Mouse (Mus musculus) embryonic facial prominence, embryonic 11.5 days (tissue): ENCODE measurements around the gene Adgrg5. TPM values are rescaled to one million over a fixed set of nuclear protein-coding genes. Genes with fewer than 3 reads are reported as not detected.

Source experiments
- ATAC-seq: fragments of 200-750 bp; cut with Nextera tagmentation; replicated peaks from 2 replicates; pipeline ENCODE4 v1.8.0; 2017; ENCODE audit warnings: low read depth; ENCODE audit not compliant: insufficient number of reproducible peaks, low FRiP score, low TSS enrichment
- DNase-seq: peaks from one replicate; pipeline ENCODE4 v3.0.0-alpha.2; 2015; ENCODE audit warnings: low spot score
- H3K27ac ChIP-seq: fragments of 300-500 bp; sonication (generic); replicated peaks from 2 replicates; pipeline ENCODE4 v1.5.1; 2014; ENCODE audit warnings: mild to moderate bottlenecking, low read depth, low read length, control low read depth
- H3K27me3 ChIP-seq: fragments of 300-500 bp; sonication (generic); 2 replicates; pipeline ENCODE4 v1.6.1; 2014; ENCODE audit warnings: mild to moderate bottlenecking, low read length, moderate library complexity, mixed read lengths; ENCODE audit not compliant: control insufficient read depth, insufficient read depth
- H3K36me3 ChIP-seq: fragments of 300-500 bp; sonication (generic); replicated peaks from 2 replicates; pipeline ENCODE4 v1.6.1; 2014; ENCODE audit warnings: low read depth, mild to moderate bottlenecking, low read length, moderate library complexity, mixed read lengths; ENCODE audit not compliant: control insufficient read depth, insufficient read depth
- H3K4me1 ChIP-seq: fragments of 300-500 bp; sonication (generic); 2 replicates; pipeline ENCODE4 v1.6.1; 2014; ENCODE audit warnings: low read length, mixed read lengths; ENCODE audit not compliant: control insufficient read depth, insufficient read depth
- H3K4me2 ChIP-seq: fragments of 300-500 bp; sonication (generic); 2 replicates; pipeline ENCODE4 v1.6.1; 2014; ENCODE audit warnings: low read depth, mild to moderate bottlenecking, control low read depth, low read length, moderate library complexity
- H3K4me3 ChIP-seq: fragments of 300-500 bp; sonication (generic); 2 replicates; pipeline ENCODE4 v1.5.1; 2014; ENCODE audit warnings: low read depth, low read length, control low read depth
- H3K9ac ChIP-seq: fragments of 300-500 bp; sonication (generic); replicated peaks from 2 replicates; pipeline ENCODE4 v1.6.1; 2014; ENCODE audit warnings: mild to moderate bottlenecking, control low read depth, low read length
- H3K9me3 ChIP-seq: fragments of 300-500 bp; sonication (generic); replicated peaks from 2 replicates; pipeline ENCODE4 v1.6.1; 2016; ENCODE audit warnings: mild to moderate bottlenecking, low read length, inconsistent platforms, mixed read lengths; ENCODE audit not compliant: control insufficient read depth
- WGBS: fragments of 180-500 bp; shearing (Covaris S2); extraction: QIAGEN DNeasy Blood & Tissue Kit; methylation state at CpG from one replicate; pipeline ENCODE4 v1.1.7; 2014; 5-methylcytosine and 5-hydroxymethylcytosine counted together
- polyA plus RNA-seq: library from polyadenylated mRNA; unstranded; fragments of >200 nt; fragmentation: Nextera tagmentation; extraction: Ambion mirVana; gene quantifications from 2 replicates; pipeline ENCODE4 v1.2.1, GENCODE M21; 2014

The Adgrg5 gene
- polyA plus RNA-seq, 1 experiment from 2014 or later, result not detected

DNA sequence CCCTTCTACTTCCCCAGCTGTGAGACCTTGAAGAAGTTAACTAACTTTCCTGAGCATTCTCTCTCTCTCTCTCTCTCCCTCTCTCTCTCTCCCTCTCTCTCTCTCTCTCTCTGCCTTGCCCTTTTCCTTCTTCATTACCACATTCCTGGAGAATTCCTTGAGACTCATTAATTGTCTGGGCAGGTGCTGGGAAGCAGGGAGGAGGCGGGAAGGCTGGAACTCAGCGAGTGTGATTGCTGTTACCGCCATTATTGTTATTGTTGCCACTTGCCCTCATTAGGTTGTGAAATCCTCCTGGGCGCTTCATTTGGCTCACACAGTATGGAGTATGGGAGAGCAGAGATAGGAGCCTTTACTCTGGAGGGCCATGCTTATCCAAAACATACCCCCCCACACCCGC lies 59.7 kb downstream of the Adgrg5 start:
- no peak overlapping the region for H3K9ac ChIP-seq
- H3K4me1 ChIP-seq, result peaks cover 3% of the 10 kb centered on the region; the same call in 1 of the 2 replicates
- no peak overlapping the region for H3K4me3 ChIP-seq
- no peak overlapping the region for H3K27ac ChIP-seq
- H3K36me3 ChIP-seq, result no peaks in the 10 kb centered on the region
- WGBS, result 25% methylated on average over 5 of the region's 5 CpGs
- H3K4me2 ChIP-seq, result no peak overlapping the region
- no peak for DNase-seq
- ATAC-seq, result no peak
- H3K27me3 ChIP-seq, result peaks cover 2% of the 10 kb centered on the region; the same call in 1 of the 2 replicates
- no peaks in the 10 kb centered on the region for H3K9me3 ChIP-seq

DNA sequence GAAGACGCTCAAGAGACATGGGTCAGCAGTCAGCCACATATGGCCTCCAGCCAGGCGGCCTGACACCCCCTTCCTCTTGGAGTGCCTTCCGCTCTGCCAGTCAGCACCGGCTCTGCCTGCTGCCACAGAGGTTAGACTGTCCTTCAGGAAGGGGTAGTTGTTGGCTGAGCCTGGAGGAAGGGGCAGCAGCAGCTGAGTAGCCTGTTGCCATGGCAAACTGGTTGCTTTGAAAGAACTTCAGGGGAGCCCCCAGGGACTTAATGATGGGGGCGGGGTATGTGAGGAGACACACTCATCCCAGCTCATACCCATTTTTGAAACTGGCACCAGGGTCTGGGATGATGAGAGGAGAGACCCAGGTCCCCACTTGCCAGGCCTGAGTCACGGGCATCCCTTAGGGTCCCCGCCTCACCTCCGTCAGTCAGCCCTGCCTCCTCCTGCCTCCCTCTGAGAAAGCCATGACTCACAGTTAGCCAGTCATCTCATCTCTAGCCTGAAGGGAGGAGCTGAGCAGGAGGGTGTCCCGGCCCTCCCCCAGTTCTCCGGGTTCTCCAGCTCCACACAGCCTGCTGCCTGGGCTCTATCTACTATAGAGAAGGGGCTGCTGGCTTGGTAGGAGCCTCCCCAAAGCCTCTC lies 60.5 kb downstream of the Adgrg5 start:
- DNase-seq (peak; percentile 47), ATAC-seq (peak; percentile 42)
- H3K27me3 ChIP-seq, result no peaks in the 10 kb centered on the region
- H3K36me3 ChIP-seq, result no peaks in the 10 kb centered on the region
- no peak overlapping the region for H3K4me2 ChIP-seq
- 24% methylated on average over 10 of the region's 10 CpGs for WGBS
- H3K27ac ChIP-seq, result no peak overlapping the region
- H3K9me3 ChIP-seq, result no peaks in the 10 kb centered on the region
- H3K4me1 ChIP-seq, result peaks cover 3% of the 10 kb centered on the region; the same call in 1 of the 2 replicates
- no peak overlapping the region for H3K4me3 ChIP-seq
- no peak overlapping the region for H3K9ac ChIP-seq

GRCm38 (mm10) chr8:94985023-94985422 lies 61.5 kb downstream of the Adgrg5 start:
- Histone ChIP-seq H3K27me3 (no peaks in the 10 kb centered on the region), H3K4me2 (no peak overlapping the region), H3K4me1 (peaks cover 3% of the 10 kb centered on the region; the same call in 1 of the 2 replicates), H3K9me3 (no peaks in the 10 kb centered on the region), H3K36me3 (no peaks in the 10 kb centered on the region), H3K9ac (no peak overlapping the region), H3K4me3 (no peak overlapping the region), H3K27ac (no peak overlapping the region)
- 90% methylated on average over 6 of the region's 6 CpGs for WGBS
- DNase-seq (no peak), ATAC-seq (no peak)

GRCm38 (mm10) chr8:94986676-94987075 lies 63.2 kb downstream of the Adgrg5 start:
- ATAC-seq, result no peak
- Histone ChIP-seq H3K27ac (no peak overlapping the region), H3K4me1 (peaks cover 3% of the 10 kb centered on the region; the same call in 1 of the 2 replicates)

DNA sequence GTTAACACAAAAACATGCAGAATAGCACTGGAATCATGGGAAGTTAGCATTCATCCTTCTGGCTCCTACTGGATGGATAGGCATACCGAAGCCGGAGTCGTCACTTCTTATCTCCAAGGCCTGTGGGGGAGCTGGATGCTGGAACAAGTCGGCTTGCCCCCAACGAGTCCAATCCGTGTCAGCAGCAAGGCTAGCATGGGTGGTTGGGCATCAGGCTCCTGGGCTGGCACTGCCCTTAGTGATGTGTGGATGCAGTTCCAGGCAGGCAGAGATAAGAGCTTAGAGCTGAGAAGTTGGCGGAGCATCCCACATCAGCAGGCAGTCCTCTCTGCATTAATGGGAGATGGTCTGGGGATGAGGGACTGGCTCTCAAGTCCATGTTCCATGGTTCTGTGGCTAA lies 64.1 kb downstream of the Adgrg5 start:
- Histone ChIP-seq H3K9ac (no peak overlapping the region), H3K4me3 (no peak overlapping the region), H3K36me3 (no peaks in the 10 kb centered on the region), H3K9me3 (no peaks in the 10 kb centered on the region), H3K27ac (no peak overlapping the region), H3K27me3 (no peaks in the 10 kb centered on the region), H3K4me2 (no peak overlapping the region), H3K4me1 (peaks cover 3% of the 10 kb centered on the region; the same call in 1 of the 2 replicates)
- no peak for DNase-seq
- WGBS, result 90% methylated on average over 7 of the region's 7 CpGs
- ATAC-seq, result no peak

More at GRCm38 (mm10) chr8:94986676-94987075, 63.2 kb downstream of the Adgrg5 start:
- no peak overlapping the region for H3K9ac ChIP-seq
- WGBS, result 62% methylated on average over 5 of the region's 5 CpGs
- H3K36me3 ChIP-seq, result no peaks in the 10 kb centered on the region
- H3K4me3 ChIP-seq, result no peak overlapping the region
- H3K9me3 ChIP-seq, result no peaks in the 10 kb centered on the region
- DNase-seq, result no peak
- H3K27me3 ChIP-seq, result no peaks in the 10 kb centered on the region
- no peak overlapping the region for H3K4me2 ChIP-seq

- DNase-seq (no peak), ATAC-seq (no peak)
- H3K4me1 ChIP-seq, result peaks cover 3% of the 10 kb centered on the region; the same call in 1 of the 2 replicates
- 81% methylated on average over 6 of the region's 6 CpGs for WGBS
- H3K4me2 ChIP-seq, result no peak overlapping the region
- no peak overlapping the region for H3K27ac ChIP-seq
- no peak overlapping the region for H3K4me3 ChIP-seq
- H3K27me3 ChIP-seq, result no peaks in the 10 kb centered on the region
- H3K36me3 ChIP-seq, result no peaks in the 10 kb centered on the region
- H3K9ac ChIP-seq, result no peak overlapping the region
- no peaks in the 10 kb centered on the region for H3K9me3 ChIP-seq
Measured at GRCm38 (mm10) chr8:94988619-94989018, 65.1 kb downstream of the Adgrg5 start.

- Histone ChIP-seq H3K4me3 (no peak overlapping the region), H3K9me3 (no peaks in the 10 kb centered on the region), H3K36me3 (no peaks in the 10 kb centered on the region), H3K27me3 (no peaks in the 10 kb centered on the region), H3K4me2 (no peak overlapping the region), H3K9ac (no peak overlapping the region), H3K27ac (no peak overlapping the region), H3K4me1 (no peaks in the 10 kb centered on the region; the same call in 1 of the 2 replicates)
- DNase-seq (no peak), ATAC-seq (no peak)
- 95% methylated on average over 4 of the region's 4 CpGs for WGBS
Measured at GRCm38 (mm10) chr8:94989711-94990110, 66.2 kb downstream of the Adgrg5 start.

DNA sequence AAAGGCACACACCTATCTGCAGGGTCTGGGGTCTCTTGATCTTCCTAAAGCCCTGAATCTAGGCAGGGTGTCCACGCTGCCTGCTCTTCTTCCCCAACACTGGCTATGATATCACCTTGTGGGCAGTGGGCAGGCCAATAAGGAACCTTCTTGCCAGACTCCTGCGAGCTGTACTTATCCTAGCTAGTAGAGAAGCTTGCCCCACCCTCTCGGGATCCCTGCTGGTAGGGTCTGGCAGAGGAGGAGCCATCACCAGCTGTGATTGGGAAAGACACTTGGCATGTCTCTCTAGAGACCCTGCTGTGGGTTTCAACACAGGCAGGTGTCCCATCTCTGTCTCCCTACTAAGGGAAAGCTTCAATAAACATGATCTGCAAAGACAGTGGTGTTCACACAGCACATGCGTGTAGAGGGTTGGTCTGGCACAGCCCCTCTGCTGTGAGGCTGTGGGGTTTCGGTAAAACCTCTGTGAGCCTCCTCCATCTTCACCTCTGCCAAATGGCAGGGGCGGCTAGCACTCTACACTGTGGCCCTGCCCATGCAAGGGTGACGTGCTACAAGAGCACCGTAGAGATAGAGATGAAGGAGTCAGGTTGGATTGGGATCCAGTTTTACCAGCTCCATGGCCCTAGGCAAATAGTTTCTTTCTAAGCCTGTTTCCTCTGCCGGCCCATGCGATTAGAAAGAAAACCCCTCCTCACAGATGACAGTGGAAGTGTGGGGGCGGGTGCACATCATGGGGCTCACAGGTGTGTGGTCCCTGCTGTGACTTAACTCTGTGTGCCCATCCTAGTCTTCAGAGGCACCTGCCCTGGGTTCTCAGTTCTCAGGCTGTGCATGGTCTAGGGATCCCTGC lies 67.3 kb downstream of the Adgrg5 start:
- H3K4me3 ChIP-seq, result no peak overlapping the region
- 59% methylated on average over 11 of the region's 11 CpGs for WGBS
- no peak for ATAC-seq
- H3K9me3 ChIP-seq, result no peaks in the 10 kb centered on the region
- H3K9ac ChIP-seq, result no peak overlapping the region
- no peaks in the 10 kb centered on the region for H3K27me3 ChIP-seq
- no peaks in the 10 kb centered on the region; the same call in 1 of the 2 replicates for H3K4me1 ChIP-seq
- DNase-seq, result peak; percentile 49
- no peaks in the 10 kb centered on the region for H3K36me3 ChIP-seq
- no peak overlapping the region for H3K4me2 ChIP-seq
- H3K27ac ChIP-seq, result no peak overlapping the region
